Mouse (Mus musculus) G1E (cell line): ENCODE measurements around the gene Map1s.

Experiments
- CTCF ChIP-seq: IDR thresholded peaks from 2 replicates; pipeline ENCODE4 v1.5.1; 2012; ENCODE audit warnings: low read depth, low read length, inconsistent platforms, mixed read lengths
- GATA1 ChIP-seq: IDR thresholded peaks from 2 replicates; pipeline ENCODE4 v1.6.1; 2012; ENCODE audit warnings: borderline replicate concordance, low read length, inconsistent platforms, mixed read lengths

- TF ChIP-seq CTCF (no peak), GATA1 (no peak)
Observed at GRCm38 (mm10) chr8:70931731-70932130, 26.0 kb downstream of the Map1s start.
